Mouse (Mus musculus) adrenal gland, adult (tissue): Measurements from ENCODE around the gene Cep295.
"Not testable (repeated sequence)": the region's sequence is repeated elsewhere in the genome, so short reads cannot be mapped to it uniquely, and the experiment has no call there.

Source experiments
- DNase-seq, 2 experiments: peaks; one replicate each; pipeline ENCODE4 v3.0.0; 2022 to 2023; ENCODE audit warnings: low spot score in 1 of 2; ENCODE audit not compliant: inconsistent age in 2 of 2

Gene Cep295

DNA sequence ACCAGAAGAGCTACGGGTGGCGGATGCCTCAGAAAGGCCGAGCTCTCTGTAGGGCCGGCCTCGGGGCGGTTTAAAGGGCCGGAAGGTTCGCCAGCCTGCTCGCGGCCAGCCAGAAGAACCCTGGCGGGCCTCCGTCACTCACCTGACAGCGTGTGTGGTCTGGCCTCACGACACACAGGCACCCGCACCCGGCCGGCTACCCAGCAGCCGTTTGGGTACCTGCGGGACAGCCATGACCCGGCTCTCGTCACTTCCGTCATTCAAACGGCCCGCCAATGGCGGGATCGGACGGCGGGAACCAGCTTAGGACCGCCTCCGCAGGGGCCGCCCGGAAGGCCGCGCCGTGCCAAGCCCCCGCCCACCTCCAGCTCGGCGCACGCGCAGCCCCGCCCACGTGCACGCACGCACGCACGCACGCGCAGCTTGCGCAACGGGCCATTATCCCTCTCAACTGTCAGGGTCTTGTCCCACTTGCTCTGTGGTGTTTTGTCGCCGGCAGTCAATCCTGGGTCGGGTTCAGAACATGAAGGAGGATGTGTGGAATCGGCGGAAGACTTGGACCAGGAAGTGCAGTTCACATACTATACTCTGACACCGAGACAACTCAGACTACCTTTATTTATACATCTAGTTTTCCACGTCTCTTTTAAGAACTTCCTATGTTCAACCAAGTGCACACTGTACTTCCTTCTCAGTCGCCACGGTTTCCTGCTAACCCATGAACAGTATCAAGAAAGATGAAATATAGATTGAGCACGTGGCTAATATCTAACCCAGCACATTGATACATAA lies at the start of gene Cep295:
Gene Cep295 (minus strand): TSS at position 305 of the 792 bp plus-strand sequence.
- DNase-seq, result peak; percentile 97 to 99

DNA sequence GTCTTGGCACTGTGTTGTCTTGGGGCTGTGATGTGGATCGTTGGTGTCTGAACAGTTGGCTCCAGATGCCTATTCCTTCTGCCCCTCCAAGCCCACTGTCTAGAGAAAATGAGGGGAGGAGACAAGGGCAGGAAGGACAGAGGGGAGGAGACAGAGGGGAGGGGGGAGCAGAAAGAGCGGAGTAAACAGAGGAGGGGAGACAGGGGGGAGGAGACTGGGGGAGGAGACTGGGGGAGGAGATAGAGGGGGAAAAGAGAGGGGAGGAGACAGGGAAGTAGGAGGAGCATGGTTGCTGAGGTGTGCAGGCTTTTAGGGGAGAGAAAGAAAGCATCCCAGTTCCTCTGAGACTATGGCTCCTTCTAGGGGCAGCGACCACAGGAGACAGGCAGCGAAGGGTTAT lies 40.0 kb upstream of the Cep295 start:
- no peak for DNase-seq

GRCm38 (mm10) chr9:15395353-15395942 lies 37.9 kb upstream of the Cep295 start:
- no peak for DNase-seq

GRCm38 (mm10) chr9:15387075-15387643 lies 29.6 kb upstream of the Cep295 start:
- DNase-seq, result no peak

GRCm38 (mm10) chr9:15384266-15384665 lies 26.7 kb upstream of the Cep295 start:
- DNase-seq, result no peak

GRCm38 (mm10) chr9:15366260-15366659 lies 8.7 kb upstream of the Cep295 start:
- no peak for DNase-seq

DNA sequence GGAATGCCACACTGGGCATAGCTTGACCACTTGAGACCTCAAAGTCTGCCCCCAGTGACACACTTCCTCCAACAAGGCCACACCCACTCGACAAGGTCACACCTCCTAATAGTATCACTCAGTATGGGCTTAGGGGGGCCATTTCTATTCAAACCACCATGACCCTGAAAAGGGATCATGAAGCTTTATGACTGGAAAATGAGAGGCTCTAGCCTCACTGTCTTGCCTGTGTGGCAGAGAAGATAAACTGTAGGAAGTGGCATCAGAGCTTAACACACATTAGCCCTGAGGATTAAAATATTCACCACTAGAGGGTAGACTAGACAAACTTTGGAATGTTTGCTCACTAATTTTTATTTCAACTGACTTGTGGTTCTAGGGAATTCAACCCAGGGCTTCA lies 8.3 kb upstream of the Cep295 start:
- DNase-seq, result peak in 1 of 2 experiments; percentile 50

- no peak for DNase-seq
These were observed 7.3 kb upstream of the Cep295 start for GRCm38 (mm10) chr9:15364843-15365242.

GRCm38 (mm10) chr9:15356916-15357483 lies 588 bp downstream of the Cep295 start:
- no peak for DNase-seq

DNA sequence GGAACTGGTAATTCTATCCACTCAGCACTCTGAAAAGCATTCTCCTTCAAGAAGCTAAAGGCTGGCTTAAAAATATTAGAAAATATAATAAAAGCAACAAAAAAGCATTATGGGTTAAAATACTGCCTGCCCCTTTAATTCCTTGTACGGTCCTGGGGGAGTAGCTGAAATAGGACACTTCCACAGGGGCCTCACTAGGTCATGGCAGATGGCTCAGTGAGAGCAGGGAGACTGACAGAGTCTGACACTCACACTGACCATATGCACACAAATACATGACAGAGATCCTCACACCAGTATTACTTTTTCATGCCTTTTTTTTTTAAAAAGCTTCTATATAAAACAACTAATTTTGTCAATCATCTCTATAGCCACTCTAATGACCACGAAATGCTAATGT lies 7.7 kb downstream of the Cep295 start:
- no peak for DNase-seq

DNA sequence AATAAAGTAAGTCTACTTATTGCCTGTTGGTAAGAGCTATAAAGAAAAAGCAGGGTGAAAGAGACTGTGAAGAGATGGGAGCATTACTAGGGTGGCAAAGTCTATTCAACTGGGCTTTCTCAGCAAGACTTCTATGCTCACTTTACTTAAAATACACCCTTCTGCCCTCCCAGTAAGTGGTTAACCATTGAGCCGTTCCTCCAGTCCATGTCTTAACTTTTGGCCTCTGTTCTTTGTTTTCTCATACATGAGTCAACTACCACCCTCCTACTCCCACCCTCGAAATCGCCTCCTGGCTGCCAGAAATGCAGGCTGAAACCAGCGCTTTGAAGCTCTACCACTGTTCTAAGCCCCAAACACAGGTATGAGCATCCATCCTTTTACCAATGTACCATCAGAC lies 19.8 kb downstream of the Cep295 start:
- DNase-seq, result no peak

DNA sequence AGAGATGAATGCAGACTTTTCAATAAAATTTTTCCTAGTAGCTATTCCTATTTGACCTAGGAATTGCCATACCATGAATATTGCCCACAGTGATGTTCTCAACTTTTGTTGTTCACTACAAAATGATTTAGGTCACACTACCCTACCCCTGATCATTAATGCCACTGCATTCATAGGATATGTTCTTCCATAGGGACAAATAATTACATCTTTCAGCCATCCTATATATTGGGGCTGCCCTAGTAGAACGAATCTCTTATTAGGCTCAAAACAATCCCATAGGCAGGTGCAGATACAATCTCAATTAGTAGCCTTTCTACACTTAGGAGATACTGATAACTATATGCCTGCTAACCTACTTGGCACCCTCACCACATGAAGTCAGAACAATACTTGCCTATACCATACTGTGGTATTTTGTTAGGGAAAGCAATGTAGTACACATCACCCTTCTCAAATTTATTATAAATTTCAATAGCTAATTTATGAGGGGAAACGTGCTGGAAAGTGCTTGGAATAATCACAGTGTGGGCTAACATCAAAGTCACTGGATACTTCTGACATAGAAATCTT lies 39.3 kb downstream of the Cep295 start:
- DNase-seq, result no peak

GRCm38 (mm10) chr9:15317223-15318169 lies 40.1 kb downstream of the Cep295 start:
- DNase-seq, result no peak

GRCm38 (mm10) chr9:15316296-15316695 lies 41.3 kb downstream of the Cep295 start:
- DNase-seq, result not testable (repeated sequence)

DNA sequence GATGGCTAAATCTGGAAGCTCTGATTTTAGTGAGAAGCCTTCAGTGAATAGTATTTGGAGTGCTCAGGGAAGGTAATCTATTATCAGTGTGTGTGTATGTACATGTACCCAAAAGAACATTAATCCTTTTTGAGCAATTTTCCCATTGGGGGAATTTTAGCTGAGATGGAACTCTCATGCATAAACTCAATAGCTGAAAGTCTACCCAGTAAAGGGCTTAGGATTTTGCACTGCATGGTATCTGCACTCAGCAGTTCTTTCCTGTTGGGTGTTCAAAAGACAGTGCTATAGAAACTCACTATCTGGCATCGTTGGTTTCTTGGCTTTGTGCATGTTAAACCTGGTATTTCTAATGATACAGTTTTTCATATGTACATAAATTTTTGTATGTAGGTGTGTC lies 43.0 kb downstream of the Cep295 start:
- DNase-seq, result no peak

DNA sequence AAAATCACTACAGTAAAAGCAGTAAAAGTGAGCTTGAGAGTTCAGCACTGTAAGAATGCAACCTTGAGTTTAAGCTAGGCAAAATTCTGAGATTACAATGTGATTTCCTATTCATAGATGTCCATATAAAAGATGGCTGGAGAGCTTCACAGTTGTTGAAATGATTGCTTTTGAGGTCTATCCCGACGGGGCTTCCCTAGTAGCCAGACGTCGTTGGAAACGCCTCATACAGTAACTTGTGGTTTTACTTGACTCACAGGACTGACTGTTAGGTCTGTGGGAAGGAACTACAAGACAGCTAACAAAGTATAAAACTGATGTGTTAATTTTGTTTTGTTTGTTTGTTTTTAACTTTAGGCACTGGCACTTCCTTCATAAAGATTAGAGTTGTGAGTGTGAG lies 44.0 kb downstream of the Cep295 start:
- no peak for DNase-seq

- DNase-seq, result no peak
These were observed 45.4 kb downstream of the Cep295 start for GRCm38 (mm10) chr9:15312054-15312735.

DNA sequence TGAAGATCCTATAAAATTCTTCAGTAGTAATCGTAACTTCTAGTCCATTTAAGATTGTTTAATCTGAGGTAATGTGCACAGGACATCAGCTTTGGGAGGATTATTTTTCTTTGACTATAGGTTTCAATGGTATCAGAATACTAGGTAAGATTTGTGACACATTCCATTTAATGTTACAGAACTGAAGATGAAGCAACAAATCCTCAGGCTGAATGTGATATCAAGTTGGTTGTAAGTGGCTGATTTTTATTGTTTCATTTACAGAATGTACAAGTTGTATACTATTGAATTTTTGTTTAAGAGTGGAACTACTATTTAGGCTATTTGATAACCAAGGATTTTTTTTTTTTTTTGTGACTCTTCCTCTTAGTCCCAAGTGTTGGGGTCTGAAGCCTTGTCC lies 47.4 kb downstream of the Cep295 start:
- DNase-seq, result no peak

- DNase-seq, result no peak
These were observed 48.2 kb downstream of the Cep295 start for GRCm38 (mm10) chr9:15309425-15309824.

DNA sequence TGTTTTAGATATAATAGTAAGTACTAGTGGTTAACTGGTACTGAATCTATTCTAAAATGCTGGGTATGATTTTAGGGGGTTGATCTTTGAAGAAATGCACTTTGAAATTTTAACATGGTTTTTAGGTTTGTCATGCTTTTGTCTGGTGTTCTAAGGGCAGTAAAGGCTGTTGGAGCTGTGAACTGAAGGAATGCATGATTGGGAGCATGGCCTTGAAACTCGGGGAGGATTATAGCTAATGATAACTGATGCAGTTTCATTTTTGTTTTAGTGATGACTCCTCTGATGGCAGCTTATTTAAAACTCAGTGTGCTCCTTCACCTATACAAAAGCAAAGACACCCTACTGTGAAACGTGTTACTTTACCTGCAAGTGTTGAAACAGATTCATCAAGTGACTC lies 49.3 kb downstream of the Cep295 start:
- peak in 1 of 2 experiments; percentile 55 for DNase-seq
